Mouse (Mus musculus): ENCODE data around the gene Sumo1. TPM values are rescaled to one million over a fixed set of nuclear protein-coding genes. Genes with fewer than 3 reads are reported as not detected.
"Not testable (repeated sequence)": the region's sequence is repeated elsewhere in the genome, so short reads cannot be mapped to it uniquely, and the experiment has no call there.

Gene Sumo1
- total RNA-seq, 2 experiments from 2014 or later, result 55.6 to 58.2 TPM

- intact Hi-C loops (cut with DNase I); DNase-seq: not testable (repeated sequence)
Observed at GRCm38 (mm10) chr1:59646502-59646901, 24.1 kb downstream of the Sumo1 start.

- no peak for DNase-seq
- intact Hi-C loops (cut with DNase I), result no loop called here
Observed at GRCm38 (mm10) chr1:59642488-59642887, 28.1 kb downstream of the Sumo1 start.

DNA sequence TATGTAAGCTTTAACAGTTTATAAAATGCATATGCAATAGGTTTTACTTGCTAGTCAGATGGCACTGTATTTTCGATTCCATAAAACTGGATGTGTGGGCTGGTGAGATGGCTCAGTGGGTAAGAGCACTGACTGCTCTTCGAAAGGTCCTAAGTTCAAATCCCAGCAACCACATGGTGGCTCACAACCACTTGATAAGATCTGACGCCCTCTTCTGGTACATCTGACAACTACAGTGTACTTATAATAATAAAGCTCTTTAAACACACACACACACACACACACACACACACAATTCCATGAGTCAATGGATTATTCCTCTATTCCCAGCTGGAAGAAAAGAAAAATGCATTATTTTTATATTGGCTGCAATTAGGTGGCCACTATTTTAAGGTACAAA is 32.3 kb downstream of the Sumo1 start:
- intact Hi-C loops (cut with DNase I), result no loop called here

GRCm38 (mm10) chr1:59636349-59636748 is 34.3 kb downstream of the Sumo1 start:
- intact Hi-C loops (cut with DNase I), result no loop called here
- no peak for DNase-seq

More for the DNA sequence above, 32.3 kb downstream of the Sumo1 start:
- no peak for DNase-seq

DNA sequence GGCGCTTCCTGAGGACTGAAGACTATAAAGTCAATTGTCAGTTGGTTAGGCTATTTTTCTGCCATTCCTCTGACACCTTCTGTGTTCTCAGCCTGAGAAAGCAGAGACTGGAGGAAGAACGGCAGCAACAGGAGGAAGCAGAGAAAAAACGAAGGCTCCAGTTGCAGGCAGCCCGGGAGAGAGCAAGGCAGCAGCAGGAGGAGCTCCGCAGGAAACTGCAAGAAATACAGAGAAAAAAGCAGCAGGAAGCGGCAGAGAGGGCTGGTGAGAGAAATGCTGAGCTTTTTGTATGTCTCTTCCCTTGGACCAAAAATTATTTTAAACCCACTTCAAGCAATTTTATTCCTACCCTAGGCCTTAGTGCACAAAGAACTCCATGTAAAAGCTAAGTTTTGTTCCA is 37.6 kb downstream of the Sumo1 start:
- DNase-seq, result no peak
- intact Hi-C loops (cut with DNase I), result no loop called here

DNA sequence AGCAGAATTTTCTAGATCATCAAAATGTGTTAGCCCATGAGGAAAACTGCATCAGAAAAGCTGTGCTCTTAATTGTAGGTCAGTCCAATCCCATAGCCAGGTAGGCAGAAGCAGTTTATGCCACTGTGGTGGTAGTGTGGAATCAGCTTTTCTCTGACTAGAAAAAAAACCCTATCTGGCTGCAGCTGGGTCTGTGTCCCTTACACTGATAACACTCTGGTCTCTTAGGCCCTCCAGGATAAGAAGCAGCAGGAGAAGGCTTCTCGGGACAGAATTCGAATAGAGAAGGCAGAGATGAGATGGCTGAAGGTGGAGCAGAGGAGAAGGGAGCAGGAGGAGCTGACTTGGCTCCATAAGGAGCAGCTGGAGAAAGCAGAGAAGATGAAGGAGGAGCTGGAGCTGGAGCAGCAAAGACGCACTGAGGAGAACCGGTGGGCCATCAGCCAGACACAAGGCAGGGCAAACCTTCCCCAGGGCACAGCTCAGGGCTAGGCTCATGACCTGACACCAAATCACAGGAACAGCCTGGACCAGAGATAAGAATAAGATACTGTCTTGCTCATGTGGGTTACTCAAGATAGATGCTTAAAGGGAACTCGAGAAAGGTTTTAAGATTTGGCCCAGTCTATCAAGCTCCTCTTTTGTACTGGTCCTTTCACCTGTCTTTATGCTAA is 38.5 kb downstream of the Sumo1 start:
- no peak for DNase-seq
- intact Hi-C loops (cut with DNase I), result no loop called here

DNA sequence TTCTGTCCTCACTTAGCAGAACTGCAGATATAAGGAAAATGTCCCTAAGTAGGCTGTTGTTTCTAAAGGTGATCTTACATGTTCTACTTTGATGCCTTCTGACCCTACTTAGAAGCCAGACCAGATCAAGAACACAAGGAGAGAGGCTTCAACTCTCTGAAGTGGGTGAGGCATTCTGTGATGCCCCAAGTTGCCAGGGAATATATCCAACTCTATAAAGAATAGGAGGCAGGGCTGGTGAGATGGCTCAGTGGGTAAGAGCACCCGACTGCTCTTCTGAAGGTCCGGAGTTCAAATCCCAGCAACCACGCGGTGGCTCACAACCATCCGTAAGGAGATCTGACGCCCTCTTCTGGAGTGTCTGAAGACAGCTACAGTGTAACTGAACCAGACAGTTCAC is 40.3 kb downstream of the Sumo1 start:
- intact Hi-C loops (cut with DNase I); DNase-seq: not testable (repeated sequence)

GRCm38 (mm10) chr1:59629194-59629593 is 41.4 kb downstream of the Sumo1 start:
- DNase-seq, result no peak
- intact Hi-C loops (cut with DNase I), result no loop called here

DNA sequence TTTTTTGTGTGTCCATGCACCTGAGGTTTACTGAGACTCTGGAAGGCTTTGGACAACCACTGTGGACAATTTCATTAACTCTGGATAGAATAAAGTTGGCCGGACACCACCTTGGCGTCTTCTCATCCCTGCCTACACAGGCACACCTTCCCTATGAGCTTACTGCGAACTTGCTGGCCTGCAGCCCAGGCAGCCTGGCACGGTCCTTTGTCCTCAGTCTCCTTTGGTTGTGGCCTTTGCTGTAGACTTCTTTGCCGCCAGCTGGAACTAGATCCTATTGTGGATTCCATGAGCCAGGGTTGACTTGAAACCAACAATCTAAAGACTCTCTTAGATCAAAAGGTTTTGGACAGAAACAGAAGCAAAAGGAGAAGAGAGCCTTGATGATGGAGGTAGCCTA is 45.2 kb downstream of the Sumo1 start:
- intact Hi-C loops (cut with DNase I), result no loop called here
- peak; percentile 49 to 54 for DNase-seq

- intact Hi-C loops (cut with DNase I), result loop anchor here (2.0 kb wide), 3 partner anchors 141 to 377 kb away; partner anchors contain the start of gene Fzd7
- DNase-seq, result peak; percentile 68 to 82
Observed at GRCm38 (mm10) chr1:59623325-59624017, 47.2 kb downstream of the Sumo1 start.

DNA sequence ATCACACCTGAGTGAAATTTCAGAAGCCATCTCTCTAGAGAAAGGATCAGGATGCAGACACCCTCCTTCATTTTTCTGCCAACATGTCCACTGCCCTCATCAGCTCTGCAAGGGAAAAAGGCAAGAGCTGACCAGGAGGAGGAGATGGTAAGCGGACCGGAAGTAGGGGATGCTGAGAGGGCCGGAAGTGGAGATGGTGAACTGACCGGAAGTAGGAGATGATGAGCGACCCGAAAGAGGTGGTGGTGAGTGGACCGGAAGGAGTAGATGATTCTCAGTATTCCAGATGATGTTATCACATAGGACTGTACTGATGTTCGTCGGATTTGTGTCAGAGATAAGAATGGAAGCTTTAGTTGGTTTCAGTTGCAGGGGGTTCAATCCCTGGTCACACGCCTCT is 51.4 kb downstream of the Sumo1 start:
- no peak for DNase-seq
- intact Hi-C loops (cut with DNase I), result no loop called here

GRCm38 (mm10) chr1:59615021-59615420 is 55.6 kb downstream of the Sumo1 start:
- intact Hi-C loops (cut with DNase I), result no loop called here
- DNase-seq, result no peak

DNA sequence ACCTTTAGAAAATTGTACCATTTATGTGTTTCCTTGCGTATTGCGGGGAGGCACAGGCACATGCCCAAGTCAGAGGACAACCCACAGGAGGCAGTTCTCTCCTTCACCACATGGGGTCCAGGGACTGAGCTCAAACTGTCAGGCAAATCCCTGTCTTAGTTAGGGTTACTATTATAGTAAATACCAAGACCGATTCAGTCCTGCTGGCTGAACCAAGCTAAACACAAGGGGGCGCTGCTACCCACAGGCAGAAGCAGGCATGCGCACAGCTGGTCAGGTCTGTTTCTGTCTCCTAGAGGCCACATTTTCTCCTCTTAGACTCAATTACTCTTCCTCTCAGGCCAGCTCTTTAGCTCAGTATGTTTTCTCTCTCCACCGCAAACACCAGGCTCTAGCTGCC is 56.8 kb downstream of the Sumo1 start:
- intact Hi-C loops (cut with DNase I), result no loop called here

GRCm38 (mm10) chr1:59610929-59611328 is 59.7 kb downstream of the Sumo1 start:
- DNase-seq, result no peak
- intact Hi-C loops (cut with DNase I), result no loop called here

More for the DNA sequence above, 56.8 kb downstream of the Sumo1 start:
- peak; percentile 40 to 73 for DNase-seq

DNA sequence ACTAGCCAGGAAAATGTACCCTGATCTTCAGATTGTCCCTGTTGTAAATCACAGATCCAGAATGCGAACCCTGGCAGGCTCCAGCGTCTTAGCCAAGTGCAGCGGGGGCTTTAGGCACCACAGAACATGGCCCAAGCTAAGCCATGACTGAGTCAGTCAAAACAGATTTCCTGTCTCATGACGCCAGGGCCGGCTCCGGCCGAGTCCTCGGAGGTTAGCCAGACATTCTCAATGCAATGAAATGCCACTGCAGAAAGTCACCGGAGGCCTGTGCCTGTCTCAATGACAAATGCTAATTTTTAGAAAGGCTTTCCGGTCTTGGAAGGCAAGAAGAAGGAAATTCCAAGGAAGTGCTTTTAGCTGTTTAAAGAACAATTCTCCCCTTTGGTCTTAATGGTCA is 60.7 kb downstream of the Sumo1 start:
- intact Hi-C loops (cut with DNase I), result no loop called here
- peak; percentile 22 to 35 for DNase-seq

DNA sequence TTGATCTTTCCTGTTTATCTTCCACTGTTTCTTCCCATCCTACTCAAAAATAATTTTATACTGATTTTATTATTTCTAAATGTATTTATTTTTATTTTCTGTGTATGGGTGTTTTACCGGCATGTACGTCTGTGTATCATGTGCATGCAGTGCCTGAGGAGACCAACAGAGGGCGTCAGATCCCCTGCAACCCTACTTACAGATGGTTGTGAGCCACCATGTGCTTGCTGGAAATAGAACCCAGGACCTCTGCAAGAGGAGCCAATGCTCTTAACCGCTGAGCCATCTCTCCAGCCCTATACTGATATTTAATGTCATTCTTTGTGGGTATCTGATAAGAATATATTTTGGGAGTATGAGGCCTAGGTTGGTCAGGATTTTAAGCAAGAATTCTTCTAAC is 61.2 kb downstream of the Sumo1 start:
- intact Hi-C loops (cut with DNase I), result no loop called here
- DNase-seq, result no peak

GRCm38 (mm10) chr1:59608920-59609319 is 61.7 kb downstream of the Sumo1 start:
- intact Hi-C loops (cut with DNase I), result no loop called here
- DNase-seq, result no peak

DNA sequence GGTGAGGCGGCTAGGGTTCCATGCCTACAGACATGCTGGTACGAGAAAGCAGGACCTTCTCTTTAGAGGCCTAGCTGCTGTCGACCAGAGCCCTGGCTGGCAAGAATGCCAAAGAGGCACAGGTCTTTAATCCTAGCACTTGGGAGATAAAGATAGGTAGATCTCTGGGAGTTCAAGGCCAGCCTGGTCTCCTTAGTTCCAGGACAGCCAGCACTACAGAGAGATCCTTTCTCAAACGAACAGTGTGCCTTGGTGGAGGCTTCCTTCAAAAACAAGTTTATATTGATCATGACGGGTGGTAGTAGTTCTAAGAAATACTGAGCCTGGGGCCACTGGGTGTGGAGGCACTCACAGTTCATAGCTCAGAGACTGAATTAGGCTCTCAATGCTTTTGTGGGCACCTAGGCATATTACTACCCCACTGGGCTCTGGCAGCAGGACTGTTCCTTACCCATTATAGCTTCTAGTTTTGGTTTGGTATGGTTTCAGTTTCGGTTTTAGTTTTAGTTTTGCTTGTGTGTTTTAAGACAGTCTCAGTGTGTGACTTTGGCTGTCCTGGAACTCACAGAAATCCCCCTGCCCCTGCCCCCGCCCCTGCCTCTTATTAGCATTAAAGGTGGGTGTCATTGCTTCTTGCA is 62.4 kb downstream of the Sumo1 start:
- DNase-seq, result no peak
- intact Hi-C loops (cut with DNase I), result no loop called here

DNA sequence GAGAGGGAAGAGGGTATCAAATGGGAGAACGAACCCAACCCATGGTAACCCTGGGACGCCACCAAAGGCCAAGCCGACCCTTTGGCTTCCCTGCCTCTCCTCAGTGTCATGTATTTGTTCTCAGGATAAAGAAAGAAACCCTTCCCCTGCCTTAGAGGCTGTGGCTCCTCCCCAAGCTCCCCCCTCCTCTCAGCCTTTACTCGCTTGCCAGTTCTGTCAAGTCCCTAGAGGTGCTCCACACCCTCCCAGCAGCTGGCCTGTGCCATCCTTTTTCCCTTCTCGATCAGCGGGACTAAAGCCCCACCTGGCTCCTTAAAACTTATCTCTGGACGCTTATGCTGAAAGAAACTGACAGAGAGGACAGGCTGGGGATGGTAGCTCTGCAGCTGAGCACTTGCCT is 63.6 kb downstream of the Sumo1 start:
- intact Hi-C loops (cut with DNase I), result no loop called here
- DNase-seq, result no peak

- no peak for DNase-seq
- intact Hi-C loops (cut with DNase I), result no loop called here
Observed at GRCm38 (mm10) chr1:59606479-59606878, 64.2 kb downstream of the Sumo1 start.

- no peak for DNase-seq
- intact Hi-C loops (cut with DNase I), result no loop called here
Observed at GRCm38 (mm10) chr1:59603893-59604292, 66.7 kb downstream of the Sumo1 start.

DNA sequence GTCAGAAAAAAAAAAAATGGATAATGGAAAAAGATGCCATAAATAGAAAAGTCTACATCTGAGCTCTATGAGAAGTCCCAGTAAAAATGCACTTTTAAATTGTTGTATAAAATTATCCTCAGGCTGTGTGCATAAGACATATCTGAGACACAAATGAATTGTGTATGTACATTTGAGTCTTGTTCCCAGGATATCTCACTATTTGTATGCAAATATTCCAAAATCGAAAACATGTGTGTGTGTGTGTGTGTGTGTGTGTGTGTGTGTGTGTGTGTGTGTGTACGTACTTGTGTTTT is 67.3 kb downstream of the Sumo1 start:
- intact Hi-C loops (cut with DNase I), result no loop called here
- no peak for DNase-seq
